Mouse (Mus musculus) bone marrow, adult 2 months (tissue): Measurements from ENCODE around the gene Fam84b.

Source experiments
- CTCF ChIP-seq: fragments of 200-500 bp; IDR thresholded peaks from 2 replicates; pipeline ENCODE4 v1.5.1; 2011; ENCODE audit warnings: low read length, control low read depth; ENCODE audit not compliant: control insufficient read depth, insufficient read depth
- POLR2A ChIP-seq: fragments of 200-500 bp; IDR thresholded peaks from 2 replicates; pipeline ENCODE4 v1.6.1; 2011; ENCODE audit warnings: low read depth, mild to moderate bottlenecking, control low read depth, low read length, borderline replicate concordance; ENCODE audit not compliant: control insufficient read depth

- no peak for TF ChIP-seq CTCF
- no peak for TF ChIP-seq POLR2A
These were observed 18.7 kb downstream of the Fam84b start for GRCm38 (mm10) chr15:60834598-60835571.
